Mouse (Mus musculus) testis, postnatal 10 days (tissue): ENCODE results near the gene Nmi.
"Not testable (repeated sequence)": the region's sequence is repeated elsewhere in the genome, so short reads cannot be mapped to it uniquely, and the experiment has no call there.

Experiments
- DNase-seq: peaks from one replicate; pipeline ENCODE4 v3.0.0; 2021; ENCODE audit warnings: low spot score

Gene Nmi

GRCm38 (mm10) chr2:51973410-51973968 lies at the start of gene Nmi:
Gene Nmi (minus strand): TSS chr2:51973494.
- no peak for DNase-seq

- DNase-seq: no peak
Measured at GRCm38 (mm10) chr2:52016361-52016760, 43.1 kb upstream of the Nmi start.

- no peak for DNase-seq
Measured at GRCm38 (mm10) chr2:52013306-52013820, 40.1 kb upstream of the Nmi start.

GRCm38 (mm10) chr2:52011820-52012219 lies 38.5 kb upstream of the Nmi start:
- not testable (repeated sequence) for DNase-seq

GRCm38 (mm10) chr2:52006380-52006779 lies 33.1 kb upstream of the Nmi start:
- DNase-seq: no peak

GRCm38 (mm10) chr2:52002299-52002698 lies 29.0 kb upstream of the Nmi start:
- DNase-seq: not testable (repeated sequence)

- no peak for DNase-seq
Measured at GRCm38 (mm10) chr2:52001521-52001920, 28.2 kb upstream of the Nmi start.

- DNase-seq: no peak
Measured at GRCm38 (mm10) chr2:51999996-52000395, 26.7 kb upstream of the Nmi start.

GRCm38 (mm10) chr2:51991447-51991846 lies 18.2 kb upstream of the Nmi start:
- DNase-seq: no peak

- DNase-seq: no peak
Measured at GRCm38 (mm10) chr2:51989559-51989958, 16.3 kb upstream of the Nmi start.

GRCm38 (mm10) chr2:51986695-51987094 lies 13.4 kb upstream of the Nmi start:
- DNase-seq: no peak

GRCm38 (mm10) chr2:51986157-51986556 lies 12.9 kb upstream of the Nmi start:
- no peak for DNase-seq

- no peak for DNase-seq
Measured at GRCm38 (mm10) chr2:51985241-51985640, 11.9 kb upstream of the Nmi start.

GRCm38 (mm10) chr2:51982288-51982687 lies 9.0 kb upstream of the Nmi start:
- no peak for DNase-seq

GRCm38 (mm10) chr2:51981630-51982029 lies 8.3 kb upstream of the Nmi start:
- no peak for DNase-seq

GRCm38 (mm10) chr2:51972641-51973409 lies 469 bp downstream of the Nmi start:
- peak; percentile 64 for DNase-seq

GRCm38 (mm10) chr2:51972142-51972541 lies 1.2 kb downstream of the Nmi start:
- peak; percentile 45 for DNase-seq

- no peak for DNase-seq
Measured at GRCm38 (mm10) chr2:51970897-51971296, 2.4 kb downstream of the Nmi start.

GRCm38 (mm10) chr2:51967288-51967687 lies 6.0 kb downstream of the Nmi start:
- no peak for DNase-seq

GRCm38 (mm10) chr2:51953648-51954204 lies 19.6 kb downstream of the Nmi start:
- no peak for DNase-seq

- no peak for DNase-seq
Measured at GRCm38 (mm10) chr2:51950876-51951275, 22.4 kb downstream of the Nmi start.

- DNase-seq: no peak
Measured at GRCm38 (mm10) chr2:51948105-51948830, 25.0 kb downstream of the Nmi start.

GRCm38 (mm10) chr2:51945812-51946211 lies 27.5 kb downstream of the Nmi start:
- no peak for DNase-seq
